Mouse (Mus musculus): ENCODE measurements around the gene Spc25. TPM values are rescaled to one million over a fixed set of nuclear protein-coding genes. Genes with fewer than 3 reads are reported as not detected.
A peak's percentile ranks its signal among the peaks of the same experiment; 100 is the strongest.

The Spc25 gene
- polyA plus RNA-seq, 1 experiment: 22.3 TPM

- no peak for DNase-seq (ENCODE audit: low read depth)
- TF ChIP-seq CTCF (IDR thresholded peaks at IDR 0.05; ENCODE audit: borderline replicate concordance, extremely low read depth, insufficient read depth, insufficient read length) (no peak), POLR2A (IDR thresholded peaks at IDR 0.05; ENCODE audit: borderline replicate concordance, extremely low read depth, insufficient read depth, insufficient read length, poor library complexity, severe bottlenecking) (no peak)
Measured at GRCm38 (mm10) chr2:69179721-69180120, 26.3 kb downstream of the Spc25 start.

- peak; percentile 19 for DNase-seq (ENCODE audit: low read depth)
- no peak for TF ChIP-seq CTCF (IDR thresholded peaks at IDR 0.05; ENCODE audit: borderline replicate concordance, extremely low read depth, insufficient read depth, insufficient read length)
- no peak for TF ChIP-seq POLR2A (IDR thresholded peaks at IDR 0.05; ENCODE audit: borderline replicate concordance, extremely low read depth, insufficient read depth, insufficient read length, poor library complexity, severe bottlenecking)
Measured at GRCm38 (mm10) chr2:69175296-69175695, 30.7 kb downstream of the Spc25 start.

- TF ChIP-seq POLR2A (IDR thresholded peaks at IDR 0.05; ENCODE audit: borderline replicate concordance, extremely low read depth, insufficient read depth, insufficient read length, poor library complexity, severe bottlenecking): no peak
- no peak for TF ChIP-seq CTCF (IDR thresholded peaks at IDR 0.05; ENCODE audit: borderline replicate concordance, extremely low read depth, insufficient read depth, insufficient read length)
- DNase-seq (ENCODE audit: low read depth): peak; percentile 17
Measured at GRCm38 (mm10) chr2:69170395-69171077, 35.5 kb downstream of the Spc25 start.

- DNase-seq (ENCODE audit: low read depth): no peak
- TF ChIP-seq CTCF (IDR thresholded peaks at IDR 0.05; ENCODE audit: borderline replicate concordance, extremely low read depth, insufficient read depth, insufficient read length) (no peak), POLR2A (IDR thresholded peaks at IDR 0.05; ENCODE audit: borderline replicate concordance, extremely low read depth, insufficient read depth, insufficient read length, poor library complexity, severe bottlenecking) (no peak)
Measured at GRCm38 (mm10) chr2:69158907-69159306, 47.1 kb downstream of the Spc25 start.

- DNase-seq (ENCODE audit: low read depth): no peak
- no peak for TF ChIP-seq POLR2A (IDR thresholded peaks at IDR 0.05; ENCODE audit: borderline replicate concordance, extremely low read depth, insufficient read depth, insufficient read length, poor library complexity, severe bottlenecking)
- no peak for TF ChIP-seq CTCF (IDR thresholded peaks at IDR 0.05; ENCODE audit: borderline replicate concordance, extremely low read depth, insufficient read depth, insufficient read length)
Measured at GRCm38 (mm10) chr2:69156283-69156682, 49.7 kb downstream of the Spc25 start.

GRCm38 (mm10) chr2:69155861-69156260, 50.1 kb downstream of the Spc25 start:
- TF ChIP-seq CTCF (IDR thresholded peaks at IDR 0.05; ENCODE audit: borderline replicate concordance, extremely low read depth, insufficient read depth, insufficient read length) (no peak), POLR2A (IDR thresholded peaks at IDR 0.05; ENCODE audit: borderline replicate concordance, extremely low read depth, insufficient read depth, insufficient read length, poor library complexity, severe bottlenecking) (no peak)
- no peak for DNase-seq (ENCODE audit: low read depth)

GRCm38 (mm10) chr2:69150841-69151240, 55.2 kb downstream of the Spc25 start:
- DNase-seq (ENCODE audit: low read depth): peak; percentile 22
- no peak for TF ChIP-seq CTCF (IDR thresholded peaks at IDR 0.05; ENCODE audit: borderline replicate concordance, extremely low read depth, insufficient read depth, insufficient read length)
- TF ChIP-seq POLR2A (IDR thresholded peaks at IDR 0.05; ENCODE audit: borderline replicate concordance, extremely low read depth, insufficient read depth, insufficient read length, poor library complexity, severe bottlenecking): no peak

GRCm38 (mm10) chr2:69149154-69149553, 56.8 kb downstream of the Spc25 start:
- TF ChIP-seq CTCF (IDR thresholded peaks at IDR 0.05; ENCODE audit: borderline replicate concordance, extremely low read depth, insufficient read depth, insufficient read length): no peak
- TF ChIP-seq POLR2A (IDR thresholded peaks at IDR 0.05; ENCODE audit: borderline replicate concordance, extremely low read depth, insufficient read depth, insufficient read length, poor library complexity, severe bottlenecking): no peak
- DNase-seq (ENCODE audit: low read depth): no peak

- no peak for DNase-seq (ENCODE audit: low read depth)
- TF ChIP-seq POLR2A (IDR thresholded peaks at IDR 0.05; ENCODE audit: borderline replicate concordance, extremely low read depth, insufficient read depth, insufficient read length, poor library complexity, severe bottlenecking): no peak
- no peak for TF ChIP-seq CTCF (IDR thresholded peaks at IDR 0.05; ENCODE audit: borderline replicate concordance, extremely low read depth, insufficient read depth, insufficient read length)
Measured at GRCm38 (mm10) chr2:69148691-69149090, 57.3 kb downstream of the Spc25 start.

Other genes starting within 250 kb of the Spc25 start
- gene Nostrin, start 70.4 kb downstream of the Spc25 start, polyA plus RNA-seq (2012; rRNA removed): 0.63 TPM in 2 replicates
- gene G6pc2, start 4.9 kb upstream of the Spc25 start, polyA plus RNA-seq (2012; rRNA removed): 0.08 and 0.18 TPM in 2 replicates
- gene Abcb11, start 136.4 kb upstream of the Spc25 start, polyA plus RNA-seq (2012; rRNA removed): 0.04 and 0.11 TPM in 2 replicates
- not detected in 2 replicates for gene Dhrs9, start 174.3 kb upstream of the Spc25 start, polyA plus RNA-seq (2012; rRNA removed)

Data from brain, embryonic 14.5 days (tissue).